Mouse (Mus musculus): ENCODE results near the gene Sox6.

DNA sequence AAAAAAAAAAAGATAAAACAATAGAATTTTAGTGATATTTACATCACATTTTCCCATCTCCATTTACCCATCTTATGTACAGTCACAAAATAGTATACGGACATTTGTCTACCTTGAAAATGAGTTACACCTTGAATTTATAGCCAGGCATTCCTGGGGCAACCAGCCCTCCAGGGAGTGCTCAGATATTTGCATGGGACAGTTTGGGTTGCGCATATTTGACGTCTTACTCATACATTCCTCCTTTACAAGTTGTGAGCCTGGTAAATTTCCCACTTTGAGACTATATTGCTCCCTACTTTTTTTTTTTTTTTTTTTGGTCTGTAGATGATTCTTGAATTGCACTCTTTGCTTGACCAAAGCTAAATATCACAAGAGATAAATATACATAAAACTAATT, 407.9 kb downstream of the Sox6 start:
- TF ChIP-seq CTCF (IDR thresholded peaks at IDR 0.05; ENCODE audit: insufficient read depth, low read length) (no peak), POLR2A (IDR thresholded peaks at IDR 0.05; ENCODE audit: borderline replicate concordance, extremely low read depth, low read depth, low read length) (no peak)

All from lung, adult 2 months (tissue).